Mouse (Mus musculus): ENCODE data around the gene Gna15.

The Gna15 gene

DNA sequence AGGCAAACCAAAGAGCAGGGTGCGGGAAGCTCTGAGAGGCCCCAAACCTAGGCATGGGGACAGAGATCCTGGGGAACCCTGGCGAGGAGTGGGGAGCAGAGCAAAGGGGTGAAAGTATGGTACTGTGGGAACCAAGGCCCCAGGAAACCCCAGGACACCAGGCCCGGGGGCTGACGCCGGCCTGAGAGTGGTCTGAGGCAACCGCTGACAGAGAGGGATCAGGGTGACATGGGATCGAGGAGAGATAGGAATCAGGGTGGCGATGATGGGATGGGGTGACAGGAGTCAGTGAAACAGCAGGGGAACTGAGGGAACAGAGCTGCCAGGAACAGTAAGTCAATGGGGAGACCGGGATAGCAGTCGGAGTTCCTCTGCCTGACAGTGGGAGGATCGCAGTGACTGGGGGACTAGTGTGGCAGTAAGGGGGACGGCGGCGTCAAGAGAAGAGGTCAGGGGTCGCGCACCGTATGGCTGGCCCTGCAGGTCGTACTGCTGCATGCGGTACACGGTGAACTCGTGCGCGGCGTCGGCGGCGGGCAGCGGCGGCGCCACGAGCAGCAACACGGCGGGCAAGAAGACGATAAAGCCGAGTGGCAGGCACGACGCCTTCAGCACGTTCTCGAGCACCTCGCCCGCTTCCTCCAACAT lies 28.3 kb downstream of the Gna15 start:
- no peak for DNase-seq (ENCODE audit: low spot score in 2 of 2)

DNA sequence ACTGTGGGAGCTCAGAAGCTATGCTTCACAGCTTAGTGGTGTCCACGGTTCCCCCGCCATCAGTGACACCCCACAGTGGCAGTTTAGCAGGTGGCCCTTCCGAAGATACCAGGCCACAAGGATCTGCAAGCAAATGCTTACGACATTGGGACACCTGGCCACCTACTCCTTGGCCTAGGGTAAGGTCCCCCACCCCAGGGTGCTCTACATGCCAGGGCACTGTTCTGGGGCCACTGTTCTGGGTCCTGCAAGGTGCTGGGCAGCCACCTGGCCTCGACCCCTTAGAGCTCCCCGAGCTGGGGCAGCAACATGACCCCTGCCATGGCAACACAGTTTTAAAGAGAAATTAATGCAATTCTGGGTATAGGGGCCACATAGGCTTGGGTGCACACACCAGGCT lies 28.9 kb downstream of the Gna15 start:
- no peak for DNase-seq (ENCODE audit: low spot score in 2 of 2)

DNA sequence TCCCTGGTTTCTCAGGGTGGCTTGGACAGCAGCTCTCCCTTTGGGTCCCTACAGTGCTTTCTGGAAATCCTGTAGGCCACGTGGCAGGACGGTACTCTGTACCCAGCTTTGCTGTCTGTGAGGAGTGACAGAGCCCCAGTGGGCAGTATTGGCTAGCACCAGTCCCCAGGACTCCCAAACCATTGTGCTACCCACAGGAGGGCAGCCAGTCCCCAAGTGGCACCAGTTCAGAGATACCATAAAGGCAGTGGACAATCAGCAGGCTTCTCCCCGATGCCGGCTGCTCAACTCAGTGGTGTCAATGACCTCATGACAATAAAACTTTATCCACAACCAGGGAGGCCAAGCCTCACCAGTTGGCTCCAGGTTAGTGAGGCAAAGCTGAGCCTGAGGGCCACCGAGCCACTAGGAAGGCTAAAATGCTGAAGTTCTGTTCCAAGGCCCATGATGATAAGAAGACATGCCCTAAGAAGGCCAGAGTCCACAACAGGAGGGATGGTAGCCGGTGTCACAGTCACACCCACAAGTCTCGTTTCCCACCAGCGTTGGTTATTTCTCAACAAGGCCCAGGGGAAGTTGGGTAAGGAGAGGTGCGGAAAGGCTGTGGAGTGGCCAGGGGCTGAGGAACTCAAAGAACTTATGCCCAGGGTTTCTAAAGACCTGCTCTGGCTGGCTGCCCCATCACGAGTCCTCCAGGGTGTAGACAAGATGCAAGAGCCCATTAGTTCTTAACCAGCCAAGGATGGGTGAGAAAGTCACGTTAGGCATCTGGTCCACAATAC lies 29.6 kb downstream of the Gna15 start:
- no peak for DNase-seq (ENCODE audit: low spot score in 2 of 2)

DNA sequence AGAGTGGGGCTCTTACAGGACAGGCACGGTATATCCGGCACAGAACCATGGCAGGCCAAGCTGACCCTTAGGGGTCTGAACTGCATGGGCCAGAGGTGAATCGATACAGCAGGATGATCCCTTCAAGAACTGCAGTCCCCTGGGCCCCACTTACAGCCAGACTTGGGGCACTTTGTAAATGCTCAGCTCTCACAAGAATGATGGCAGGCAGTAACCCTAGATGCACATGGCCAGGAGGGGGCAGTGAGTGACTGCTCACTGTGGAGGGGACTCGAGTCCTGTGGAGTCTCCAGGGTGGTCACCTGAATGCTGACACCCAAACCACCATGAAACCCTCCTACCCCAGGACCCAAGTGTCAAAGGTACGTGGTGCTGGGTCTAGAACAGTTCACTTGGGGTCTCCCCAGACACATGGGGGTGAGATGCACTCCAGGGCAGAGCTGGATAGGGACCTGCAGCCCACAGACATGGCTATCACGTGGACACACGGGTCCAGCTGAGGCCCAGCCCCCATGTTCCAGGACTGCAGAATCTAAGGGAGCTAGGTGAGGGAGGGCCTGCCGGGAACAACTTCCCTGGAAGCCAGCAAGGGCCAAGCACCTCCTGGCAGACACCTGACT lies 30.3 kb downstream of the Gna15 start:
- DNase-seq (ENCODE audit: low spot score in 2 of 2): peak in 1 of 2 experiments; percentile 35

DNA sequence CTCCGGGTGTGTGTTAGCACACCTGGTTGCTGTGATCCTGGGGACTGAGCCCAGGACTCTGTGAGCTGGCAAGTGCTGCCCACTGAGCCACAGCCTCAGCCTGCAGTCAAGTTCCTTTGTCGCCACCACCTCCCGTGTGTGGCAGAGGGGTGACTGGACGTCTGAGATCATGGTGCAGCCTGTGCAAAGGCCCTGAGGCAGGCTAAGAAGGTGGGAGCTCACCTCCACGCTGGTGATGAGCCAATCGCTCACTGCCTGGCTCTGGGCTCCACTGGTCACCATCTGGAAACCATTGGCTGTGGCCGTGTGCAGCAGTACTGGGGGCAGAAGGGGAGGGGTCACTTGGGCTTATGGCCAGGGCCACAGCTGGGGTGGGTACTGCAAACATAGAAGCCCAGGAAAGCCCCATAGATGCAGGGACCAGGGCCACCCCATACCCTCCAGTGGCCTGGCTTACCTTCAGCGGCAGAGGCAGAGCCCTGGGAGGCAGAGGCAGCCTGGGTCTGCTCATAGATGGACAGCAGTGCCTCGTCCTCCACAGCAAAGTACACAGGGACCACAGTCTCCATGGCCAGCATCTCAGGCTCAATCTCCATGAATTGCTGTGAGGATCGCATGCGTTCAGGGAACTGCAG lies 31.3 kb downstream of the Gna15 start:
- DNase-seq (ENCODE audit: low spot score in 2 of 2): no peak

DNA sequence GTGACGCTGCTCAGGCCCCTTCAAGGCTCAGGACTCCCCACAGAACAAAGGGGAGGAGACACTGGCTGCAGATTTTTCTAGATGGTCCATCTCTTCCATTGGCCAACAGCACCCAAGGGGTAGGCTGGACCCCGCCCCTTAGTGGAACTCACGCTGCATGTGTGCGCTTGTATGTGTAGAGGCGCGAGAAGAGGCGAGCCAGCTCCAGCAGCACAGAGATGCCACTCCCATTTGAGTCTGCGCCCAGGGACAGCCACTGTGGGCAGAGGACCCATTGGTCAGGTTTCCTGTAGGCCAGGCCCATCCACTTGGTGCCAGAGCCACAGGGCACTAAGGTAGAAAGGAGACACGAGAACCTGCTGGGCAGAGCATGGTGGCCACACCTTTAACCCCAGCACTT lies 33.0 kb downstream of the Gna15 start:
- DNase-seq (ENCODE audit: low spot score in 2 of 2): no peak

DNA sequence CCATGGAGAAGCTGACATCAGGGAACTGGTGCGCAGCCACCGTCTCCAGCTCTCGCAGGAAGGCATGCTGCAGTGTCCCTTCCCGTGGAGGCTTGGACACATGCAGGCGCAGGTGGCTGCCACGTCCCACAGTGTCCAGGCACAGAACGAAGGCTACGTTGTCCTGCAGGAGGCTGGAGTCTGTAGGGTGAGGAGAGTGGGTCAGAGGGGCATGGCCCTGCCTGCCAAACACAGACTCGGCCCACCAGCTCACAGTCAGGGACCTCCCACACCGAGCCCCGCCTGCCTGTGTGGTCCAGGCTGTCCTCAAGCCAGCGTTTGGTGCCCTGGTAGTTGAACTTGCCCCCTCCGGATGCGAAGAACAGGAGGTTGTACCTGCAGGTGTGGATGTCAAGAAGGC lies 34.1 kb downstream of the Gna15 start:
- DNase-seq (ENCODE audit: low spot score in 2 of 2): no peak

DNA sequence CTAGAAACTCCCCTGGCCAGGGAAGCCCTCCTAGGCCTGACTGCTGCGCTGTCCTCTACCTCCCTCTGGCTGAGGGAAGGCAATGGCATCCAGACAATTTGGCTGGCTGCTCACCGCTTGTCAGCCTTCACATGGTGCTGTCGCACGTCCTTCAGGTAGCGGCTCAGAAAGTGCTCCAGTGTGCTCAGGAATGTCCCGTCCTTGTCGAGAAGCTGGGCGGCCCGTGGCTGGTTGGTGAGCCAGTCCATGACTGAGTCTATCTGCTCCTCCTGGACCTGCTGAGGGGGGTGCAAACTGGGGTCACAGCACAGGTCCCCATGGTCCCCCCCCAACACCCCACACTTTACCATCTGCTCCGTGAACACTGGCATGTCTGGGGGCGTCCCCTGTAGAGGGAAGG lies 35.9 kb downstream of the Gna15 start:
- DNase-seq (ENCODE audit: low spot score in 2 of 2): no peak

DNA sequence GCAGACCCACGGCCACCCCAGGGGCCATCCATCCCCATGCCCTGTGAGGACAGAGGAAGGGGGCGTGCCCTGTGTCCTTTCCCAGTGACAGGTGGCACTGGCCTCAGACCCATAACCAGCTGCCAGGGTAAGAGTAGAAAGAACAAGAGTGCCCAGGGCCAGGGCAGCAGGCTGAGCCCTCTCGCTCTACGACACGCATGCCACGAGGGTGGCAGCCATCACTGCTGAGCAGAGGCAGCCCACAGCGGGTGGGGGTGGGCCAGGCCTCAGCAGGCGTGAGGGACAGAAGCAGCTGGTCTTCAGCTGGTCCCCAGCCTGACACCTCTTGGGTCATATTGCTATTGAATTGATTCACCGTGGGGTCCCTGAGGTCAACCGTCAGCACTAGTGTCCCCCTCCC lies 37.5 kb downstream of the Gna15 start:
- no peak for DNase-seq (ENCODE audit: low spot score in 2 of 2)

DNA sequence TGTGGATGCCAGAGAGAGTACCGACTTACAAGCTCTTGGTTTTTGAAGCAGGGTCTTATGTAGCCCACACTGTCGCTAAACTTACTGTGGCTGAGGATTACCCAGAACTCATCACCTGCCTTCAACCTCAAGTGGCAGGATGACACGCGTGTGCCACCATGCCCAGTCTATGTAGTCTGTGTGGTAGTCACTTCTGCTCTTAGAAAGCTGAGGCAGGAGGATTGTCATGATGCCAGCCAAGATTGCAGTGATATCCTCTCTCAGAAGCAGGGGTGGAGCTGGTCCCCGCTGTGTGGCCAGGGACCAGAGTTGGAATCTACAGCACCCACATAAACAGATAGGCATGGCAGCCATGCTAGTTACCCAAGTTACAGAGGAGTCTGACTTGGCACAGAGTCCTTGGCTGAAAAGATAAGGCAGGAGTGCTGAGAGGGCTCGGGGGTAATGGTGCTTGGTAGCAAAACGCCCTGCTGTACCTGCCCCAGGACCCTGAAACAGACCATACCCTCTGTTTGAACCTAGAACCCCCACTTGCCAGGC lies 38.5 kb downstream of the Gna15 start:
- no peak for DNase-seq (ENCODE audit: low spot score in 2 of 2)

DNA sequence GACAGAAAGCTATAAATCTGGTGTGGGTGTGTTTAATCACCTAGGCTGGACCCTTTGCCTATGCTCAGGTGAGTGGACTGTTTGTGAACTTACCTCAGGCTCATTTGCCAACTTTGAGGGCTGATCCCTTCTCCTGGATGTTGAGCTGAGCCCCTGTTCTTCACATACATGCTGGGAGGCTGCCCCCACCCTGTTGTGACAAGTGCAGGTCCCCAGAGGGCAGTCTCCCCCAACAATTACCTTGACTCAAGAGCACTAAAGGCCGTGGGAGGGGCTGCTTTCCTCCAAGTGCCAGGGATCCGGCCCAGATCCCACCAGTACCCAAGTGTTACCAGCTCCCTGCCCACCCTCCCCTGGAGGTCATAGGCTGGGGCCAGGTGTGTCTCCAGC lies 39.0 kb downstream of the Gna15 start:
- peak in 1 of 2 experiments; percentile 43 for DNase-seq (ENCODE audit: low spot score in 2 of 2)

DNA sequence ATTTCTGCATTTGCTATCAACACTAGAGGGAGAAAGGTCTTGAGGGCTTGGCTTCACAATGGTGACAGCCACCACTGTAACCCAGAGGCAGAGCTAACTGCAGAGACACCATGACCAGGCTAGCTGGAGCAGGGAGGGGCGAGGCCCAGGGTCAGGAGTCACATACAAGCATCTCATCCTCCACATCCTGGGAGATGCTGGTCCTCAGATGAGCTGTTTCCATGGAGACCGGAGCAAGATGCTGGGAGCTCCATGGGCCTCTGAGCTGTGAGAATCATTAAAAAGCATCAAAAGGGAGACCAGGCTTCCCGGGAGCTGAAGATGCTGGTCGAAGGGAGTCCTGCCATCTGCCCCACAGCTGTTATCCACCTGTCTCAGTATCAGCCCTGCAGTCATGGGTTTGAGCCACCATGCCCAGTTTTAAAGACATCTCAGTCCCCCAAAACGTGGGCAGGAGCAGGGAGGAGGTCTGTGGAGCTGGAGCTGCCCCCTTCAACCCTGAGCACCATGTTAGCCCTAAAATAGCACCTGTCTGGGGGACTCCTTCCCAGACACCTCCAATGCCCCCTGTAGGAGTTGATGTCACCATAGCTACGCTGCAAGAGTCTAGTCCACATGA lies 39.5 kb downstream of the Gna15 start:
- DNase-seq (ENCODE audit: low spot score in 2 of 2): no peak

DNA sequence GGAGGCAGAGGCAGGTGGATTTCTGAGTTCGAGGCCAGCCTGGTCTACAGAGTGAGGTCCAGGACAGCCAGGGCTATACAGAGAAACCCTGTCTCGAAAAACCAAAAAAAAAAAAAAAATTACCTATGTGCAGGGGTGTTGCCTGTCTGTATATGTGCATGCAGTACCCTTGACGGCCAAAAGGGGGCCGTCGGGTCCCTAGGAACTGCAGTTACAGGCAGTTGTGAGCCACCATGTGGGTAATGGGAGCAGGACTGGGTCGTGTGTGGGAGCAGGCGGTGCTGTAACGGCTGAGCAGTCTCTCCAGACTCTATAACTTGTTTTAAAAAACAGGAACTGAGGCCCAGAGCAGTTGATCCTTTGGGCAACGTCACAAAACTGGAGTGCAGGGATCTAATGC lies 40.0 kb downstream of the Gna15 start:
- peak in 1 of 2 experiments; percentile 36 for DNase-seq (ENCODE audit: low spot score in 2 of 2)

DNA sequence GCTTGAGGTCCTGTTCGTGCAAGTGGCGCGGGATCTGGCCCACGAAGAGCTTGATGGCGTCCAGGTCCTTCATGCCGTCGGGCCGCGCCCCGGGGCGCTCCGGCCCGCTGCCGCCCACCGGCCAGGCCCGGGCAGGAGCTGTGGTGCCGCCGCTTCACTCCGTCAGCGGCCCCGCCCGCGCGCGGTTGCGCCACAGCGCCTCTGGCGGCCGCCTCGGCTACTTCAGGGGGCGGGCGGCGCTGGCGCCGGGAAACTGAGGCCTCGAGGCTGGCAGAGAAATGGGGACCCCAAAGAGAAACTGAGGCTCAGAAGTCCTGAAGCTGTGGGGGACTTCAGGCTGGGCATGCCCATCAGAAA lies 41.5 kb downstream of the Gna15 start, which contains the start of gene Celf5:
Gene Celf5, minus strand, starts transcription at position 177 of the 357 bp plus-strand sequence.
- DNase-seq (ENCODE audit: low spot score in 2 of 2): peak in 1 of 2 experiments; percentile 59

DNA sequence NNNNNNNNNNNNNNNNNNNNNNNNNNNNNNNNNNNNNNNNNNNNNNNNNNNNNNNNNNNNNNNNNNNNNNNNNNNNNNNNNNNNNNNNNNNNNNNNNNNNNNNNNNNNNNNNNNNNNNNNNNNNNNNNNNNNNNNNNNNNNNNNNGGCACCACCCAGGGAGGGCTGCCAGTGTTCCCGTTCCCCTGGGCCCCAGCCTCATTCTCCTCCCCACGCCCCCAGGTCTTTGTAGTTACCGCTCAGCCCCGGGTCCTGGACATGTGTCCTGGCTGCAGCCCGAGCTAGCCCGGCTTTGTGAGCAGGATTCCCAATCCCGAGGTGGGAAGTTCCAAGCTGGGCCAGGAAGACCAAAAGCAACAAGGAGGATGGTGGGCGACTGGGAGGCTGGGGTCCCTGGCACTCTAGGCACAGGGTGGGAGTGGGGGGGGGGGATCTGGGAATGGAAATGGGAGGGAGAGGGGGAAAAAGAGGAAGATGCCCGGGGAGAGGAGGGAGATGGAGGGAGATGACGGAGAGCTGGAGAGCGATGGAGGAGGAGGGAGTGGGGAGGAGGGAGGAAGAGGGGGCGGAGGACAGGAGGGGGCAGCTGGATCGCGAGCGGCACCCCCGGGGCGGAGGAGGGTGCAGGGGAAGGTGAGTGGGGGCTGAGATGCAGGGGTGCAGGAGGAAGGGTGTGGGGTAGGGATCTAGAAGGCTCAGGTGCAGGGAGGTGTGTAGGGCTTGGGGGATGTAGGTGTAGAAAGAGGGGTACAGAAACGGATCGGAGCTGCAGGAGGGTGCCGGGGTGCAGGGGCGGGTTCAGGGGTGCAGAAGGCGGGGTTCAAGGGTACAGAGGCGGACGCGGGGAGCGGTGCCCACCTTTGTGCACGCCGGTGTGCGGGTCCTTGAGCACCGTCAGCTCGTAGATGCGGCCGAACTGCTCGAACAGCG lies 42.2 kb downstream of the Gna15 start:
- DNase-seq (ENCODE audit: low spot score in 2 of 2): no peak

DNA sequence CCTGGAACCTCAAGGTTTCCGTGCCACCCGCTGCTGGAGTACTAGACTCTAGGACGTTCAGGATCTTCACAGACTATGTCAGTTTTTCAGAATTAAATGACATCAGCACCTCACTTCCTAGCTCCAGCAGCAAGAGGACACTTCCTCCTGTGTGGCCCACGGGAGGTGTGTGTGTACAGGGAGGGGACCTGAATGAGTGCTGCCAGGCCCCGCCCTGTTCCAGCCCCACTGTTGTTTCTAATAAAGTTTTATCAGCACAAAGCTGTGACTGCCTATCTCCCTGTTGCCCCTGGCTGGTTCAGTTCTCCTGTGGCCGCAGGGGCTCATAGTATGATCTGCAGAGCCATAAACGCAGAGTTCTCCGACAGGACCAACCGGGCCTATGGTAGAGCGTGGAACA lies 49.6 kb downstream of the Gna15 start:
- no peak for DNase-seq (ENCODE audit: low spot score in 2 of 2)

DNA sequence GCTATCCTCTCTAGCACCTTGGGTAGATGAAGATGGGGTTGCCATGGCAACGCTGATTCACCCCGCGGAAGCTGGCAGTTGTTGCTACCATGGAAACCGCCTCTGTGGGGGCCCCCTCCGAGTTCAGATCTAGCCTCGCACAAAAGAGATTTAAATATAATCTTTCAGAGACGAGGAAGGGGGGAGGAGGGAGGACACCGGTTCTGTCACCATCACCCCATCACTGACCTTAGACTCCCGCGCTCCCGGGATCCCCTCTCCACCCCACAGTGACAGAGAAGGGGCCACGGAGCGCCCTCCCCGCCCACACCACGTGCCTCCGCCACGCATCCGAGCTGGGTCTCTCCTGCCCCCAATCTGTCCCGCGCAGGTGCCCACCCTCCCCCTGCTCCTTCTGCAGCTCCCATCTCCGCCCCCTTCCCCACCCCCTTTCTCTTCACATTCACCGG lies 51.0 kb downstream of the Gna15 start:
- peak; percentile 60 to 62 for DNase-seq (ENCODE audit: low spot score in 2 of 2)

DNA sequence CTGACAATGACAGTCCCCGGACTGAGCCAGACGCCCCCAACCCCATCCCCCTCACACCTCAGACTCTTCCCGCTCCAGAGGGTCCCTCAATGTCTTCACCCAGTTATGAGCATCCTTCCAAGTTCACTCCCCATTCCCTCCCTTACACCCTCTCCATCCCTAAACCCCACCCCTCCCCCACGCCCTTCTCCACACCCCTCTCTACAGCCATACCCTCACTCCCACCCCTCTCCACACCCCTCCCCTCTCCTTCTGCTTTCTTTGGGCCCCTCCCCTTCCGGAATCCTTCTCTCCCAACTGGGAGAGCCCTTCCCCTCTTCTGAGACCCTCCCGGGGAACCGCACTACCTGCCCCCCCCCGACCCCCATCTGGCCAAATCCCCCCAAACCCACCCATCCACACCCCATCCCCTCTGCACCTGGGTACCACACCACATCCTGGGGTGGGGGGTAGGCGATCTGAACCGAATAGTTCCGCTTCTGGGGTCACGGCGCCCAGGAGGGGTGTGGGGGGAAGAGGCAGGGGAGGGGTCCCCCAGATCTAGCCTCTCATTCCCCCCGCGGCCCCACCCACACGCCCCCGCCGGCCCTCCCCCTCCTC lies 51.5 kb downstream of the Gna15 start:
- DNase-seq (ENCODE audit: low spot score in 2 of 2): no peak

DNA sequence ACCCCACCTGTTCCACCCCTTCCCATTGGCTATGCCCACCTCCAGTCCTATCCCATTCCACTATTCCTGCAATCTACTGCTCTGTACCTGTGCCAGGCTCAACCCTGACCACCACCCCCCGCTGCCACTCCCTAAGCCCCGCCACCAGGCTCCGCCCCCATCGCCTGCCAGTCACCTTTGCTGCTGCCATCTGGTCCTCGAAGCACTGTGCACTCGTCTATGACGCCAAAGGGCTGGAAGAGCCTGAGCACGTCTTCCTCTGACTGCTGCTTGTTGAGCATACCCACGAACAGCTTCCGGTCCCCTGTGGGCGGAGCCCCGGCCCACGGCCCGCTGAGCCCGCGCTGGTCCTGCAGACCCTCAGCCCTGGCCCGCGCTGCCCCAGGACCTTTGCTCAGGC lies 53.6 kb downstream of the Gna15 start:
- DNase-seq (ENCODE audit: low spot score in 2 of 2): peak; percentile 34 to 37

DNA sequence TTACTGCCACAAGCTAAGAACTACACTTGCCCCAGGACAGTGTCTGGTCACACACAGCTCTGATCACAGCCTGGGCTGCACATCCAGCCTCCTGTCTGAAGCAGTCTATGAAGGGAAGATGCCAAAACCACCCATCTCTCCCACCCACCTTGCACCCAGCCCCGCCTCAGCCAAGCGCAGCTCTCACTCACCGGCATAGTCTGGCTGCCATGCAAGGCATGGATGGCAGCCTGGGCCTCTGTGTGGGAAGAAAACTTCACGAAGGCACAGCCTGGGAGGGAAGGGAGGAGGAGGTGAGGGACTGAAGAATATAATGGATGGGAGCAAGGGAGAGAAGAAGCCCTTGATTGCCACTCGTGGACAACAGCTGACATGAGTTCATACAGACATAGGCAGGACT lies 54.8 kb downstream of the Gna15 start:
- no peak for DNase-seq (ENCODE audit: low spot score in 2 of 2)

Data from thymus, postnatal 10 days (tissue).